Mouse (Mus musculus) ovary, postnatal 36 days (tissue): ENCODE results near the gene Exog.

Source experiments
- DNase-seq: peaks from one replicate; pipeline ENCODE4 v3.0.0; 2022; ENCODE audit warnings: low spot score, mixed read lengths

Gene Exog

GRCm38 (mm10) chr9:119444738-119445429 lies at the start of gene Exog:
Gene Exog, plus strand, starts transcription at chr9:119444943.
- peak; percentile 98 for DNase-seq

- no peak for DNase-seq
These were observed 43.4 kb upstream of the Exog start for GRCm38 (mm10) chr9:119401351-119401750.

GRCm38 (mm10) chr9:119401801-119402214 lies 42.9 kb upstream of the Exog start, which contains the start of gene Acvr2b:
Gene Acvr2b, plus strand, starts transcription at chr9:119402118.
- peak; percentile 96 for DNase-seq

- peak; percentile 71 for DNase-seq
These were observed 42.2 kb upstream of the Exog start for GRCm38 (mm10) chr9:119402253-119403235.

GRCm38 (mm10) chr9:119403236-119403641 lies 41.5 kb upstream of the Exog start:
- DNase-seq: peak; percentile 57

GRCm38 (mm10) chr9:119404090-119404489 lies 40.7 kb upstream of the Exog start:
- DNase-seq: no peak

GRCm38 (mm10) chr9:119407884-119408283 lies 36.9 kb upstream of the Exog start:
- no peak for DNase-seq

GRCm38 (mm10) chr9:119408898-119409664 lies 35.7 kb upstream of the Exog start:
- no peak for DNase-seq

GRCm38 (mm10) chr9:119409864-119410263 lies 34.9 kb upstream of the Exog start:
- no peak for DNase-seq

GRCm38 (mm10) chr9:119418025-119418424 lies 26.7 kb upstream of the Exog start:
- DNase-seq: no peak

- DNase-seq: no peak
These were observed 24.8 kb upstream of the Exog start for GRCm38 (mm10) chr9:119419852-119420438.

- peak; percentile 31 for DNase-seq
These were observed 19.3 kb upstream of the Exog start for GRCm38 (mm10) chr9:119425217-119425975.

- DNase-seq: no peak
These were observed 18.7 kb upstream of the Exog start for GRCm38 (mm10) chr9:119425976-119426415.

GRCm38 (mm10) chr9:119426483-119426882 lies 18.3 kb upstream of the Exog start:
- DNase-seq: no peak

GRCm38 (mm10) chr9:119430311-119430710 lies 14.4 kb upstream of the Exog start:
- peak; percentile 78 for DNase-seq

- DNase-seq: no peak
These were observed 8.9 kb upstream of the Exog start for GRCm38 (mm10) chr9:119435855-119436254.

- no peak for DNase-seq
These were observed 6.7 kb upstream of the Exog start for GRCm38 (mm10) chr9:119438065-119438464.

GRCm38 (mm10) chr9:119438498-119439000 lies 6.2 kb upstream of the Exog start:
- DNase-seq: no peak

GRCm38 (mm10) chr9:119445737-119446136 lies 994 bp downstream of the Exog start:
- DNase-seq: no peak

- DNase-seq: no peak
These were observed 11.2 kb downstream of the Exog start for GRCm38 (mm10) chr9:119455967-119456366.

GRCm38 (mm10) chr9:119457122-119457521 lies 12.4 kb downstream of the Exog start:
- DNase-seq: no peak
